Mouse (Mus musculus) mesoderm, embryonic 11.5 days (tissue): ENCODE measurements around the gene Cnga1.
"Not testable (repeated sequence)": the region's sequence is repeated elsewhere in the genome, so short reads cannot be mapped to it uniquely, and the experiment has no call there.

ENCODE experiments used
- DNase-seq: peaks from one replicate; pipeline ENCODE4 v3.0.0-alpha.2; 2012; ENCODE audit warnings: low read depth, low spot score

The Cnga1 gene

GRCm38 (mm10) chr5:72640072-72640471 lies 4.0 kb downstream of the Cnga1 start:
- no peak for DNase-seq

GRCm38 (mm10) chr5:72636576-72636975 lies 7.5 kb downstream of the Cnga1 start:
- no peak for DNase-seq

- DNase-seq, result no peak
These were observed 8.0 kb downstream of the Cnga1 start for GRCm38 (mm10) chr5:72636122-72636521.

- no peak for DNase-seq
These were observed 9.2 kb downstream of the Cnga1 start for GRCm38 (mm10) chr5:72634791-72635271.

- DNase-seq, result no peak
These were observed 14.0 kb downstream of the Cnga1 start for GRCm38 (mm10) chr5:72630026-72630425.

- no peak for DNase-seq
These were observed 23.1 kb downstream of the Cnga1 start for GRCm38 (mm10) chr5:72621022-72621421.

GRCm38 (mm10) chr5:72617413-72617812 lies 26.7 kb downstream of the Cnga1 start:
- no peak for DNase-seq

- DNase-seq, result no peak
These were observed 40.9 kb downstream of the Cnga1 start for GRCm38 (mm10) chr5:72603138-72603537.

GRCm38 (mm10) chr5:72601006-72601405 lies 43.1 kb downstream of the Cnga1 start:
- DNase-seq, result peak; percentile 66

- peak; percentile 20 for DNase-seq
These were observed 56.8 kb downstream of the Cnga1 start, which contains the start of gene Gm5868 for GRCm38 (mm10) chr5:72587192-72587681. Gene Gm5868 (minus strand): TSS chr5:72587551.

GRCm38 (mm10) chr5:72586667-72587191 lies 57.3 kb downstream of the Cnga1 start:
- DNase-seq, result not testable (repeated sequence)

GRCm38 (mm10) chr5:72586122-72586521 lies 58.0 kb downstream of the Cnga1 start:
- DNase-seq, result not testable (repeated sequence)

- peak; percentile 23 for DNase-seq
These were observed 63.1 kb downstream of the Cnga1 start, which contains the start of gene Zar1 for GRCm38 (mm10) chr5:72580970-72581332. Gene Zar1 (minus strand): TSS chr5:72581254.

- not testable (repeated sequence) for DNase-seq
These were observed 63.7 kb downstream of the Cnga1 start for GRCm38 (mm10) chr5:72580088-72580969.

GRCm38 (mm10) chr5:72579599-72579998 lies 64.5 kb downstream of the Cnga1 start:
- DNase-seq, result peak; percentile 23

- no peak for DNase-seq
These were observed 78.5 kb downstream of the Cnga1 start for GRCm38 (mm10) chr5:72565621-72566020.

GRCm38 (mm10) chr5:72563183-72563582 lies 80.9 kb downstream of the Cnga1 start:
- DNase-seq, result not testable (repeated sequence)

GRCm38 (mm10) chr5:72560976-72561628 lies 83.0 kb downstream of the Cnga1 start:
- no peak for DNase-seq

- peak; percentile 99 for DNase-seq
These were observed 84.5 kb downstream of the Cnga1 start, which contains the start of gene Nfxl1 for GRCm38 (mm10) chr5:72559544-72560049. Gene Nfxl1 (minus strand): TSS chr5:72559684.

GRCm38 (mm10) chr5:72558716-72559526 lies 85.2 kb downstream of the Cnga1 start:
- no peak for DNase-seq

GRCm38 (mm10) chr5:72556245-72556644 lies 87.8 kb downstream of the Cnga1 start:
- DNase-seq, result no peak
